Mouse (Mus musculus): ENCODE measurements around the gene Ltbp2.

GRCm38 (mm10) chr12:84830438-84830837 is 45.9 kb downstream of the Ltbp2 start:
- TF ChIP-seq CTCF (IDR thresholded peaks at IDR 0.05; ENCODE audit: control insufficient read depth, insufficient read depth, low read length) (no peak), POLR2A (IDR thresholded peaks at IDR 0.05; ENCODE audit: borderline replicate concordance, control insufficient read depth, low read depth, low read length) (no peak)
